Mouse (Mus musculus) retina, embryonic 14.5 days (tissue): ENCODE data around the gene 4930407I10Rik.

ENCODE experiments used
- DNase-seq: peaks from one replicate; pipeline ENCODE4 v3.0.0-alpha.2; 2015; ENCODE audit warnings: low spot score

4930407I10Rik gene

GRCm38 (mm10) chr15:82058719-82059201 lies at the start of gene 4930407I10Rik:
Gene 4930407I10Rik, plus strand, starts transcription at chr15:82059151.
- no peak for DNase-seq

- DNase-seq = no peak
Measured at GRCm38 (mm10) chr15:82011947-82012346, 47.0 kb upstream of the 4930407I10Rik start.

- no peak for DNase-seq
Measured at GRCm38 (mm10) chr15:82014745-82015391, 44.1 kb upstream of the 4930407I10Rik start.

GRCm38 (mm10) chr15:82015392-82016100 lies 43.4 kb upstream of the 4930407I10Rik start:
- peak; percentile 65 for DNase-seq

- DNase-seq = peak; percentile 99
Measured at GRCm38 (mm10) chr15:82016101-82016808, 42.7 kb upstream of the 4930407I10Rik start.

- no peak for DNase-seq
Measured at GRCm38 (mm10) chr15:82016830-82017229, 42.1 kb upstream of the 4930407I10Rik start.

- no peak for DNase-seq
Measured at GRCm38 (mm10) chr15:82017461-82017860, 41.5 kb upstream of the 4930407I10Rik start.

- DNase-seq = no peak
Measured at GRCm38 (mm10) chr15:82019288-82019687, 39.7 kb upstream of the 4930407I10Rik start.

- no peak for DNase-seq
Measured at GRCm38 (mm10) chr15:82022535-82023088, 36.3 kb upstream of the 4930407I10Rik start.

- DNase-seq = no peak
Measured at GRCm38 (mm10) chr15:82023965-82024635, 34.9 kb upstream of the 4930407I10Rik start.

GRCm38 (mm10) chr15:82027276-82027675 lies 31.7 kb upstream of the 4930407I10Rik start:
- DNase-seq = no peak

GRCm38 (mm10) chr15:82027726-82028125 lies 31.2 kb upstream of the 4930407I10Rik start:
- DNase-seq = no peak

- no peak for DNase-seq
Measured at GRCm38 (mm10) chr15:82032386-82032785, 26.6 kb upstream of the 4930407I10Rik start.

- DNase-seq = no peak
Measured at GRCm38 (mm10) chr15:82033762-82034161, 25.2 kb upstream of the 4930407I10Rik start, which contains the start of gene Desi1. Gene Desi1, minus strand, starts transcription at chr15:82033862.

GRCm38 (mm10) chr15:82035904-82036689 lies 22.9 kb upstream of the 4930407I10Rik start:
- no peak for DNase-seq

- DNase-seq = peak; percentile 83
Measured at GRCm38 (mm10) chr15:82040650-82041049, 18.3 kb upstream of the 4930407I10Rik start.

- DNase-seq = peak; percentile 48
Measured at GRCm38 (mm10) chr15:82044166-82044784, 14.7 kb upstream of the 4930407I10Rik start.

- DNase-seq = no peak
Measured at GRCm38 (mm10) chr15:82046246-82046891, 12.6 kb upstream of the 4930407I10Rik start.

GRCm38 (mm10) chr15:82047080-82047883 lies 11.7 kb upstream of the 4930407I10Rik start, which contains the start of gene Snu13:
Gene Snu13, minus strand, starts transcription at chr15:82047598.
- DNase-seq = peak; percentile 94
